Mouse (Mus musculus): ENCODE measurements around the gene Sidt1. TPM values are rescaled to one million over a fixed set of nuclear protein-coding genes. Genes with fewer than 3 reads are reported as not detected.

The Sidt1 gene
- polyA plus RNA-seq, 2 experiments, result 0.08 TPM; not detected in 1

- WGBS (ENCODE audit: insufficient replicate concordance), result 86% methylated on average over 8 of the region's 8 CpGs
- peaks cover 15% of the 10 kb centered on the region for H3K36me3 ChIP-seq (replicated peaks; ENCODE audit: control insufficient read depth, insufficient read depth, low read depth)
Measured at GRCm38 (mm10) chr16:44205973-44206372, 127.0 kb downstream of the Sidt1 start.

GRCm38 (mm10) chr16:44204331-44204730 is 128.7 kb downstream of the Sidt1 start:
- H3K9me3 ChIP-seq (ENCODE audit: control insufficient read depth, low read length), result no peaks in the 10 kb centered on the region
- TF ChIP-seq CTCF (IDR thresholded peaks at IDR 0.05; ENCODE audit: low read depth) (no peak), EP300 (IDR thresholded peaks at IDR 0.05; ENCODE audit: low read depth) (no peak)
- no peak overlapping the region for H3K4me2 ChIP-seq (ENCODE audit: low read depth)
- H3K27me3 ChIP-seq (ENCODE audit: control insufficient read depth, insufficient read depth, low read length), result no peaks in the 10 kb centered on the region
- H3K27ac ChIP-seq, result no peak overlapping the region
- H3K4me3 ChIP-seq (ENCODE audit: insufficient read depth in 1 of 2, low read depth in 2 of 2, low read length in 2 of 2), result no peak overlapping the region
- 66% methylated on average over 6 of the region's 6 CpGs for WGBS (ENCODE audit: insufficient replicate concordance)
- ATAC-seq (ENCODE audit: insufficient read depth) (no peak), DNase-seq (ENCODE audit: low read depth in 3 of 3, low spot score in 3 of 3) (no peak)
- no peaks in the 10 kb centered on the region for H3K4me1 ChIP-seq (replicated peaks; ENCODE audit: control insufficient read depth in 2 of 2, insufficient read depth in 2 of 2, low read length in 1 of 2)
- no peak overlapping the region for H3K9ac ChIP-seq (replicated peaks)
- H3K36me3 ChIP-seq (replicated peaks; ENCODE audit: control insufficient read depth, insufficient read depth, low read depth), result peaks cover 19% of the 10 kb centered on the region

More at GRCm38 (mm10) chr16:44205973-44206372, 127.0 kb downstream of the Sidt1 start:
- TF ChIP-seq CTCF (IDR thresholded peaks at IDR 0.05; ENCODE audit: low read depth) (no peak), EP300 (IDR thresholded peaks at IDR 0.05; ENCODE audit: low read depth) (no peak)
- ATAC-seq (ENCODE audit: insufficient read depth) (no peak), DNase-seq (ENCODE audit: low read depth in 3 of 3, low spot score in 3 of 3) (no peak)
- no peak overlapping the region for H3K4me3 ChIP-seq (ENCODE audit: insufficient read depth in 1 of 2, low read depth in 2 of 2, low read length in 2 of 2)
- no peak overlapping the region for H3K9ac ChIP-seq (replicated peaks)
- no peak overlapping the region for H3K27ac ChIP-seq
- no peaks in the 10 kb centered on the region for H3K9me3 ChIP-seq (ENCODE audit: control insufficient read depth, low read length)
- H3K4me2 ChIP-seq (ENCODE audit: low read depth), result no peak overlapping the region
- peaks cover 5 to 15% of the 10 kb centered on the region in 2 experiments; a peak in 3 of 4 replicates for H3K4me1 ChIP-seq (replicated peaks; ENCODE audit: control insufficient read depth in 2 of 2, insufficient read depth in 2 of 2, low read length in 1 of 2)
- H3K27me3 ChIP-seq (ENCODE audit: control insufficient read depth, insufficient read depth, low read length), result no peaks in the 10 kb centered on the region

- no peak for ATAC-seq (ENCODE audit: insufficient read depth)
- Histone ChIP-seq H3K27ac (no peak overlapping the region), H3K9me3 (ENCODE audit: control insufficient read depth, low read length) (no peaks in the 10 kb centered on the region), H3K4me3 (ENCODE audit: insufficient read depth in 1 of 2, low read depth in 2 of 2, low read length in 2 of 2) (no peak overlapping the region), H3K27me3 (ENCODE audit: control insufficient read depth, insufficient read depth, low read length) (no peaks in the 10 kb centered on the region), H3K36me3 (replicated peaks; ENCODE audit: control insufficient read depth, insufficient read depth, low read depth) (peaks cover 10% of the 10 kb centered on the region), H3K4me2 (ENCODE audit: low read depth) (no peak overlapping the region), H3K4me1 (replicated peaks; ENCODE audit: control insufficient read depth in 2 of 2, insufficient read depth in 2 of 2, low read length in 1 of 2) (no peaks in the 10 kb centered on the region), H3K9ac (replicated peaks) (no peak overlapping the region)
- no peak for TF ChIP-seq EP300 (IDR thresholded peaks at IDR 0.05; ENCODE audit: low read depth)
- no peak for TF ChIP-seq CTCF (IDR thresholded peaks at IDR 0.05; ENCODE audit: low read depth)
- WGBS (ENCODE audit: insufficient replicate concordance), result 90% methylated on average over 4 of the region's 4 CpGs
- no peak for DNase-seq (ENCODE audit: low read depth in 3 of 3, low spot score in 3 of 3)
Measured at GRCm38 (mm10) chr16:44200146-44200545, 132.8 kb downstream of the Sidt1 start.

GRCm38 (mm10) chr16:44199066-44199703 is 133.8 kb downstream of the Sidt1 start:
- Histone ChIP-seq H3K27me3 (ENCODE audit: control insufficient read depth, insufficient read depth, low read length) (no peaks in the 10 kb centered on the region), H3K4me3 (ENCODE audit: insufficient read depth in 1 of 2, low read depth in 2 of 2, low read length in 2 of 2) (no peak overlapping the region), H3K9ac (replicated peaks) (no peak overlapping the region), H3K4me2 (ENCODE audit: low read depth) (no peak overlapping the region), H3K9me3 (ENCODE audit: control insufficient read depth, low read length) (no peaks in the 10 kb centered on the region), H3K27ac (no peak overlapping the region), H3K36me3 (replicated peaks; ENCODE audit: control insufficient read depth, insufficient read depth, low read depth) (peaks cover 10% of the 10 kb centered on the region), H3K4me1 (replicated peaks; ENCODE audit: control insufficient read depth in 2 of 2, insufficient read depth in 2 of 2, low read length in 1 of 2) (no peaks in the 10 kb centered on the region)
- 68% methylated on average over 14 of the region's 14 CpGs for WGBS (ENCODE audit: insufficient replicate concordance)
- ATAC-seq (ENCODE audit: insufficient read depth) (no peak), DNase-seq (ENCODE audit: low read depth in 3 of 3, low spot score in 3 of 3) (no peak)
- TF ChIP-seq CTCF (IDR thresholded peaks at IDR 0.05; ENCODE audit: low read depth) (no peak), EP300 (IDR thresholded peaks at IDR 0.05; ENCODE audit: low read depth) (no peak)

GRCm38 (mm10) chr16:44190968-44191367 is 142.0 kb downstream of the Sidt1 start:
- no peaks in the 10 kb centered on the region for H3K36me3 ChIP-seq (replicated peaks; ENCODE audit: control insufficient read depth, insufficient read depth, low read depth)
- H3K27ac ChIP-seq, result no peak overlapping the region
- 84% methylated on average over 2 of the region's 2 CpGs for WGBS (ENCODE audit: insufficient replicate concordance)
- no peaks in the 10 kb centered on the region for H3K4me1 ChIP-seq (replicated peaks; ENCODE audit: control insufficient read depth in 2 of 2, insufficient read depth in 2 of 2, low read length in 1 of 2)
- TF ChIP-seq EP300 (IDR thresholded peaks at IDR 0.05; ENCODE audit: low read depth) (no peak), CTCF (IDR thresholded peaks at IDR 0.05; ENCODE audit: low read depth) (no peak)
- H3K4me2 ChIP-seq (ENCODE audit: low read depth), result no peak overlapping the region
- no peak overlapping the region for H3K4me3 ChIP-seq (ENCODE audit: insufficient read depth in 1 of 2, low read depth in 2 of 2, low read length in 2 of 2)
- H3K9me3 ChIP-seq (ENCODE audit: control insufficient read depth, low read length), result no peaks in the 10 kb centered on the region
- no peaks in the 10 kb centered on the region for H3K27me3 ChIP-seq (ENCODE audit: control insufficient read depth, insufficient read depth, low read length)
- ATAC-seq (ENCODE audit: insufficient read depth) (no peak), DNase-seq (ENCODE audit: low read depth in 3 of 3, low spot score in 3 of 3) (no peak)
- no peak overlapping the region for H3K9ac ChIP-seq (replicated peaks)

Other genes with a start within 250 kb of the Sidt1 start
- 8.6 and 11.9 TPM in 2 replicates for gene Atp6v1a, start 193.5 kb downstream of the Sidt1 start, polyA plus RNA-seq (2012; rRNA removed)
- gene Atp6v1a, start 193.5 kb downstream of the Sidt1 start, polyA plus RNA-seq (2014; fragmentation: Nextera tagmentation; extraction: Ambion mirVana), result 28.1 and 28.8 TPM in 2 replicates
- gene Naa50, start 193.4 kb downstream of the Sidt1 start, polyA plus RNA-seq (2012; rRNA removed), result 11.3 and 19.1 TPM in 2 replicates
- 39.0 and 40.6 TPM in 2 replicates for gene Naa50, start 193.4 kb downstream of the Sidt1 start, polyA plus RNA-seq (2014; fragmentation: Nextera tagmentation; extraction: Ambion mirVana)
- gene Usf3, start 159.9 kb downstream of the Sidt1 start, polyA plus RNA-seq (2012; rRNA removed), result 3.7 and 3.9 TPM in 2 replicates
- gene Usf3, start 159.9 kb downstream of the Sidt1 start, polyA plus RNA-seq (2014; fragmentation: Nextera tagmentation; extraction: Ambion mirVana), result 2.7 and 3.1 TPM in 2 replicates
- 6.2 and 8.3 TPM in 2 replicates for gene Spice1, start 13.9 kb upstream of the Sidt1 start, polyA plus RNA-seq (2012; rRNA removed)
- gene Spice1, start 13.9 kb upstream of the Sidt1 start, polyA plus RNA-seq (2014; fragmentation: Nextera tagmentation; extraction: Ambion mirVana), result 4.8 and 9.2 TPM in 2 replicates
- gene Cfap44, start 61.6 kb upstream of the Sidt1 start, polyA plus RNA-seq (2012; rRNA removed), result 0.19 and 0.59 TPM in 2 replicates
- 0.24 and 0.47 TPM in 2 replicates for gene Cfap44, start 61.6 kb upstream of the Sidt1 start, polyA plus RNA-seq (2014; fragmentation: Nextera tagmentation; extraction: Ambion mirVana)
- 0.27 and 0.28 TPM in 2 replicates for gene Boc, start 225.7 kb upstream of the Sidt1 start, polyA plus RNA-seq (2012; rRNA removed)
- gene Boc, start 225.7 kb upstream of the Sidt1 start, polyA plus RNA-seq (2014; fragmentation: Nextera tagmentation; extraction: Ambion mirVana), result 0.15 and 0.35 TPM in 2 replicates

Measured in liver, embryonic 14.5 days (tissue).